Mouse (Mus musculus) myocyte (in vitro differentiated cells): ENCODE results near the gene Rph3al.

Experiments used
- E2F4 ChIP-seq: IDR thresholded peaks from one replicate; pipeline ENCODE4 v1.6.1; 2011; ENCODE audit warnings: mild to moderate bottlenecking, control low read depth, moderate library complexity; ENCODE audit not compliant: insufficient read depth
- MAX ChIP-seq: IDR thresholded peaks from one replicate; pipeline ENCODE4 v1.6.1; 2011; ENCODE audit warnings: low read depth, mild to moderate bottlenecking, control low read depth
- MYOD1 ChIP-seq, 3 experiments: IDR thresholded peaks; one replicate each; pipeline ENCODE4 v1.6.1; 2011; ENCODE audit warnings: control low read depth in 2 of 3, low read depth in 2 of 3, mild to moderate bottlenecking in 2 of 3, moderate library complexity in 1 of 3; ENCODE audit not compliant: insufficient read length in 2 of 3, control insufficient read depth in 1 of 3
- POLR2A ChIP-seq: IDR thresholded peaks from one replicate; pipeline ENCODE4 v1.6.1; 2011; ENCODE audit warnings: low read depth, mild to moderate bottlenecking, control low read depth, moderate library complexity; ENCODE audit not compliant: insufficient read length
- POLR2AphosphoS2 ChIP-seq: IDR thresholded peaks from one replicate; pipeline ENCODE4 v1.6.1; 2011; ENCODE audit warnings: low read depth, control low read depth; ENCODE audit not compliant: insufficient read length
- SRF ChIP-seq: IDR thresholded peaks from one replicate; pipeline ENCODE4 v1.6.1; 2011; ENCODE audit warnings: low read depth; ENCODE audit not compliant: control insufficient read depth, insufficient read length
- USF1 ChIP-seq: IDR thresholded peaks from one replicate; pipeline ENCODE4 v1.6.1; 2011; ENCODE audit warnings: low read depth, mild to moderate bottlenecking, control low read depth, moderate library complexity

- TF ChIP-seq SRF = no peak
- no peak for TF ChIP-seq POLR2A
- TF ChIP-seq POLR2AphosphoS2 = no peak
- no peak for TF ChIP-seq MAX
- no peak for TF ChIP-seq E2F4
- no peak for TF ChIP-seq USF1
- peak; percentile 27 to 93 (median 78) for TF ChIP-seq MYOD1 (IDR thresholded peaks at IDR 0.05; ENCODE audit: control insufficient read depth in 1 of 3, insufficient read length in 2 of 3, low read depth in 2 of 3)
Observed at GRCm38 (mm10) chr11:75853067-75853636, 85.1 kb downstream of the Rph3al start.
